Mouse (Mus musculus) spleen, adult 2 months (tissue): ENCODE measurements around the gene Mettl6. TPM values are rescaled to one million over a fixed set of nuclear protein-coding genes. Genes with fewer than 3 reads are reported as not detected.
"Not testable (repeated sequence)": the region's sequence is repeated elsewhere in the genome, so short reads cannot be mapped to it uniquely, and the experiment has no call there.

ENCODE experiments used
- DNase-seq, 2 experiments: peaks; one replicate each; pipeline versions ENCODE4 v3.0.0 to v3.0.0-alpha.2; 2012 to 2021; ENCODE audit warnings: low spot score in 2 of 2, low read depth in 1 of 2
- H3K27ac ChIP-seq: fragments of 200-500 bp; 2 replicates; pipeline ENCODE4 v1.5.1; 2012; ENCODE audit warnings: low read length, inconsistent platforms; ENCODE audit not compliant: insufficient read depth
- H3K27me3 ChIP-seq: fragments of 200-500 bp; 2 replicates; pipeline ENCODE4 v1.6.1; 2012; ENCODE audit warnings: mild to moderate bottlenecking, moderate library complexity, low read length, inconsistent platforms; ENCODE audit not compliant: control insufficient read depth, insufficient read depth
- H3K36me3 ChIP-seq: fragments of 200-500 bp; 2 replicates; pipeline ENCODE4 v1.6.1; 2012; ENCODE audit warnings: mild to moderate bottlenecking, low read length, inconsistent platforms; ENCODE audit not compliant: control insufficient read depth, insufficient read depth
- H3K4me1 ChIP-seq: fragments of 200-500 bp; 2 replicates; pipeline ENCODE4 v1.6.1; 2011; ENCODE audit warnings: inconsistent platforms; ENCODE audit not compliant: control insufficient read depth, insufficient read depth, insufficient read length
- H3K4me3 ChIP-seq: fragments of 200-500 bp; 2 replicates; pipeline ENCODE4 v1.5.1; 2011; ENCODE audit warnings: mild to moderate bottlenecking, inconsistent platforms; ENCODE audit not compliant: insufficient read depth, insufficient read length; ENCODE audit errors: extremely low read depth
- CTCF ChIP-seq: fragments of 200-500 bp; IDR thresholded peaks from 2 replicates; pipeline ENCODE4 v1.5.1; 2011; ENCODE audit warnings: mild to moderate bottlenecking, inconsistent platforms; ENCODE audit not compliant: insufficient read depth, insufficient read length, insufficient replicate concordance; ENCODE audit errors: extremely low read depth
- POLR2A ChIP-seq: fragments of 200-500 bp; IDR thresholded peaks from 2 replicates; pipeline ENCODE4 v1.6.1; 2011; ENCODE audit warnings: low read depth, low read length, inconsistent platforms
- WGBS: fragments of 180-500 bp; shearing (Covaris S2); methylation state at CpG from one replicate; pipeline ENCODE4 v1.1.7; 2018; 5-methylcytosine and 5-hydroxymethylcytosine counted together
- polyA plus RNA-seq: library from polyadenylated mRNA; depleted of rRNA; stranded (reverse); fragments of >200 nt; gene quantifications from 2 replicates; pipeline ENCODE4 v1.2.3, GENCODE M21; 2012

Mettl6 gene
- polyA plus RNA-seq, 1 experiment: 7.1 TPM

GRCm38 (mm10) chr14:31486465-31486864, 8.4 kb downstream of the Mettl6 start:
- H3K27me3 ChIP-seq: no peaks in the 10 kb centered on the region
- no peaks in the 10 kb centered on the region for H3K4me1 ChIP-seq
- no peak overlapping the region for H3K27ac ChIP-seq
- 86% methylated on average over 4 of the region's 4 CpGs for WGBS
- DNase-seq: no peak
- peaks cover 43% of the 10 kb centered on the region for H3K36me3 ChIP-seq
- TF ChIP-seq CTCF (no peak), POLR2A (no peak)
- no peak overlapping the region for H3K4me3 ChIP-seq

GRCm38 (mm10) chr14:31482417-31482816, 12.4 kb downstream of the Mettl6 start:
- 74% methylated on average over 5 of the region's 5 CpGs for WGBS
- Histone ChIP-seq H3K4me3 (no peak overlapping the region), H3K36me3 (peaks cover 47% of the 10 kb centered on the region), H3K4me1 (no peaks in the 10 kb centered on the region), H3K27me3 (no peaks in the 10 kb centered on the region), H3K27ac (no peak overlapping the region)
- DNase-seq: no peak
- TF ChIP-seq POLR2A: no peak

GRCm38 (mm10) chr14:31473297-31473696, 21.5 kb downstream of the Mettl6 start:
- DNase-seq: no peak
- Histone ChIP-seq H3K36me3 (no peaks in the 10 kb centered on the region), H3K27me3 (no peaks in the 10 kb centered on the region), H3K4me3 (no peak overlapping the region), H3K4me1 (no peaks in the 10 kb centered on the region), H3K27ac (no peak overlapping the region)
- TF ChIP-seq POLR2A (no peak), CTCF (no peak)
- WGBS: 86% methylated on average over 2 of the region's 2 CpGs

GRCm38 (mm10) chr14:31472451-31473061, 22.3 kb downstream of the Mettl6 start:
- 5% methylated on average over 5 of the region's 5 CpGs for WGBS
- H3K4me3 ChIP-seq: no peak overlapping the region
- no peak overlapping the region for H3K27ac ChIP-seq
- DNase-seq: peak; percentile 46 to 55
- no peaks in the 10 kb centered on the region for H3K4me1 ChIP-seq
- no peaks in the 10 kb centered on the region for H3K36me3 ChIP-seq
- TF ChIP-seq CTCF (no peak), POLR2A (no peak)
- H3K27me3 ChIP-seq: no peaks in the 10 kb centered on the region

GRCm38 (mm10) chr14:31469711-31470110, 25.1 kb downstream of the Mettl6 start:
- TF ChIP-seq POLR2A (no peak), CTCF (no peak)
- DNase-seq: no peak
- no peaks in the 10 kb centered on the region for H3K36me3 ChIP-seq
- WGBS: 78% methylated on average over 4 of the region's 4 CpGs
- no peak overlapping the region for H3K27ac ChIP-seq
- no peak overlapping the region for H3K4me3 ChIP-seq
- no peaks in the 10 kb centered on the region for H3K27me3 ChIP-seq
- H3K4me1 ChIP-seq: no peaks in the 10 kb centered on the region

GRCm38 (mm10) chr14:31464176-31464575, 30.7 kb downstream of the Mettl6 start:
- TF ChIP-seq CTCF (peak; percentile 4; the same call in 1 of the 2 replicates), POLR2A (no peak)
- Histone ChIP-seq H3K4me3 (no peak overlapping the region), H3K27ac (no peak overlapping the region), H3K27me3 (no peaks in the 10 kb centered on the region), H3K36me3 (no peaks in the 10 kb centered on the region), H3K4me1 (no peaks in the 10 kb centered on the region)
- WGBS: 81% methylated on average over 8 of the region's 8 CpGs
- no peak for DNase-seq

- Histone ChIP-seq H3K27ac (0 out of 2 replicates have a peak overlapping the region, but pooled peaks have one; percentile 42), H3K4me1 (no peaks in the 10 kb centered on the region), H3K4me3 (no peak overlapping the region), H3K36me3 (no peaks in the 10 kb centered on the region), H3K27me3 (no peaks in the 10 kb centered on the region)
- 87% methylated on average over 6 of the region's 6 CpGs for WGBS
- DNase-seq: no peak
- no peak for TF ChIP-seq CTCF
- no peak for TF ChIP-seq POLR2A
Observed at GRCm38 (mm10) chr14:31462886-31463285, 32.0 kb downstream of the Mettl6 start.

- H3K36me3 ChIP-seq, H3K4me1 ChIP-seq, DNase-seq, H3K27me3 ChIP-seq, H3K27ac ChIP-seq, H3K4me3 ChIP-seq: not testable (repeated sequence)
- WGBS: 82% methylated on average over 5 of the region's 5 CpGs
Observed at GRCm38 (mm10) chr14:31462226-31462625, 32.6 kb downstream of the Mettl6 start.
